Mouse (Mus musculus): ENCODE results near the gene Rspo4. TPM values are rescaled to one million over a fixed set of nuclear protein-coding genes. Genes with fewer than 3 reads are reported as not detected.

The Rspo4 gene
- not detected in 2 replicates for polyA plus RNA-seq (2012; rRNA removed)

DNA sequence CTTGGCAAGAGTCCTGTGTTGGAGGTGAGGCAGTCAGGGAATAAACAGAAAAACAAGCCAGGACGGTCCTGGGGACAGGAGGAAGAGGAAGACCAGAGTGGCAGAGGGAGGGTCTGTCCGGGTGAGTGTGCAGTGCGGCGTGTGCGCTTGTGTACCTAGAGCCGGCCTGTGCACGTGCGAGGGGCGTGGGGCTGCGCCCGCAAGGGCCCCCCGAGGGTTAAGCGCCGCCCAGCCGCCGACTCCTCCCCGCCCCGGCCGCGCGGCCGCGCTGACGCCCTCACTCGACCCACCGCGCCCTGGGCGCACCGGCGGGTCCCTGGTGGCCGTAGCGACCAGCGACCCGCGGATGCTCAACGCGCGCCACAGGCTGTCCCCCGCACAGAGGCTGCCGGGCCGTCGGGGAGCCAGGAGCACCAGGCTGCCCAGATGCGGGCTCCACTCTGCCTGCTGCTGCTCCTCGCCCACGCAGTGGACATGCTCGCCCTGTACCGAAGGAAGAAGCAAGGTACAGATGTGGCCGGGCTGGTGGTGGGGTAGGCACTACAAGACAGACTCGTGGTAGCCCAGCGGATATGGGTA, at the start of gene Rspo4:
Gene Rspo4, plus strand, starts transcription at position 280 of the 579 bp plus-strand sequence.
- 2% methylated on average over 50 of the region's 50 CpGs for WGBS
- DNase-seq (ENCODE audit: low read depth, low spot score): no peak

DNA sequence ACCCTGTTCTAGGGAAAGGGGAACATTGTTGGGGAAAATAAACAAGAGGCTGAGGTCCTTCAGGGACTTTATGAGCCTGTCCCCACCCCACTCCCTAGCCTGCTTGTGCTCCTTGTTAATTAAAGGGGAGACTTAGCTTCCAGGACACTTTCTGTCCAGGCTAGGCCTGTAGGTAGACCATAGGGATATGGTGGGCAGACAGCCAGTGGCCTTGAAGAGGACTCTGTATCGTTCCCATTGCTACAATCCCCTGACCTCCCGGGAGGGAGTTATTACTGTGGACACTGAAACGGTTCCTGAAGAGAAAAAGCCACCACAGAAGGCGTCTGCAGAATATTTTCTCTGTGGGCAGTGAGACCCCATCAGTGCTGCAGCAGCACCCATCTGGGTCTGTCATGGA, 27.1 kb upstream of the Rspo4 start:
- no peak for DNase-seq (ENCODE audit: low read depth, low spot score)
- WGBS: 47% methylated on average over 4 of the region's 4 CpGs

DNA sequence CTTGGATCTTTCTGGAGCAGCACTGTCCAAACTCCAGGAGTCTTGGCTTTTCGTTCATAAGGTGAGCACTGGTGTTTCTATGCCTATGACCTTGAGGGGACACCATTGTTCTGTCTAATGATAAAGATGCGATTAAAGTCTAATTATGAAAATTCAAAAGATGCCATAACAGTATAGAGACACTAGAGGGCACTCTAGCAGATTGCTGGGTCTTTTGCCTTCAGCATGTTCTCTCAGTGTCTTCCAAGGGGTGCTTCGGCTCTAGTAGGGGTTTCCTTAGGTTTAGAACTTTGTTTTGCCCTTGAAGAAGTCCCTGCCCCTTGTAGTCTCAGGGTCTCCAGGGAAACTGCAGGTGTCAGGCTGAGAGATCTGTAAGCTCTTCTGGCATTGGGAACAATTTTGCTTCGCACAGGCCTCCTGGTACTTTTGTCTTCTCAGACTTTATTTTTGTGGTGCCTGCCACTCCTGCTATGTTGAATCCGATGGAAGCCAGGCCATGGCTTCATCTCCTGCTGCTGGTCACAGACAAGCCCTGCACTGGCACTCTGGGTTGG, 19.6 kb downstream of the Rspo4 start:
- WGBS: 43% methylated on average over 5 of the region's 5 CpGs
- DNase-seq (ENCODE audit: low read depth, low spot score): no peak

DNA sequence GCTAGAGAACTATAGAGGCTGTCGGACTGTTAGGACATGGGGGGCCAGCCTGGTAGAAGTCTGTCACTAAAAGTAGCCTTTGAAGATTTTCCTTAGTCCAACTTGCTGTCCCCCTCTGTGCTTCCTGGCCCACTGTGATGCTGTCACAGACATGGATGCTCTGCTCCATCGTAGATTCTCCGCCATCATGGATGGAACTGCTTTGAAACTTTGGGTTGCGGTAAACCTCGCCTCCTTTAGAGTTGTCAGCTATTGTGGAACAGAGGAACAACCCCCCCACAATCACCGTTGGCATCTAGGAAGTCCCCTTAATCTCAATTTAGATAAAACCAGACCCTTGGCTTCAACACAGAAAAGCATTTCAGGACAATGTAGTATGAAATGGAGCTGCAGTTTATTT, 22.2 kb downstream of the Rspo4 start:
- 88% methylated on average over 6 of the region's 6 CpGs for WGBS
- DNase-seq (ENCODE audit: low read depth, low spot score): no peak

DNA sequence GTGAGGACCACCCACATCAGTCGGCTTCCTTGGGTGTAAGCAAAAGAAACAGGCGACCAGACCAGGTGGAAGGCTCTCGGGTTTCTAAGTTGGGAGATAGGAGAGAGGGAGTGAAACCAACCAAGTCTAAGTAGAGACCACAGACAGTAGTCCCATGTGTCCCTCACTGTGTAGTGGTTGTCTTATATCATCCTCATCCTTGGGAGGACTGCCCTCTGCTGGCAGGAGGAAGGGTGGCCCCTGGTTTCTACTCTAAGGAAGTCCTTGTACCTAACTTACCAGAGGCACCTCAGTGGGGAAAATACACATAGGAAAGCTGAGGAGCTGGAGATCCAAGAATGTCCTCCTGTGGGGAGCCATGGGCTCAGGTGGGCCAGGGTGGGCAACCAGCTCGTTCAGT, 23.8 kb downstream of the Rspo4 start:
- DNase-seq (ENCODE audit: low read depth, low spot score): no peak
- 36% methylated on average over 4 of the region's 4 CpGs for WGBS

DNA sequence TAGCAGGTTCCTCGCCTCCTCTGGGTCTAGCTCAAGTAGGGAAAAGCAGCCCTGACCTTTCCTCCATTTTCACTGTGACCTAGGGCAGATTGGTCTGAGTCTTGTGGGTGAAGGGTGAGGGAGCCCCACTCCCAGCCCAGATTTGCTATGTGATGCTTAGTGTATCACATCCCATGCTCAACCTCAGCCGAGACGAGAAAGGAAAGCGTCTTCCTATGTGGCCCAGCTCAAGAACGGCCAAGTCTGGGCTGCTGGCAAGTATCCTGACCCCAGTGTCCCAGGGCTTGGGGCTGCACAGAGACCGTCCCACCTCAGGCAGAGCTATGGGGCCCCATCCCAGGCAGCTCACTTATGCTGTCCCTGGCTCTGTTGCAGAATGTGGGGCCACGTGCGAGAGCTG, 25.5 kb downstream of the Rspo4 start:
- DNase-seq (ENCODE audit: low read depth, low spot score): no peak
- 78% methylated on average over 8 of the region's 8 CpGs for WGBS

DNA sequence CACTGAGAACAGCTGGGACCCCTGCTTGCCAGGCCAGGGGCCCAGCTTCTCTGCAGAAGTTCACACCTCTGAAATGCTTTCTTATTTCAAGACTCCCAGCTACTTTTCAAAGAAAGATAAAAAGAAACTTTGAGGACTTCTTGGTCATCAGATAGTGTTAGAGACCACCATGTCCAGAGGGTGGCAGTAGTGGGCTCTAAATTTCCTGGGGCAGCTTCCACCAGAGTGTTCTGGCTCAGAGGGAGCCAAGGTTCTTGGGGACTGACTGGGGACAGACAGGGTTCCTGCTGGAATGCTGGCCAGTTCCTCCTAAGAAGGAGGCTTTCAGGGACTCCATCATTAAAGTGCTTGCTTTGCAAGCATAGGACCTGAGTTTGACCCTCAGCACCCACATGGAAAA, 31.8 kb downstream of the Rspo4 start:
- DNase-seq (ENCODE audit: low read depth, low spot score): no peak

DNA sequence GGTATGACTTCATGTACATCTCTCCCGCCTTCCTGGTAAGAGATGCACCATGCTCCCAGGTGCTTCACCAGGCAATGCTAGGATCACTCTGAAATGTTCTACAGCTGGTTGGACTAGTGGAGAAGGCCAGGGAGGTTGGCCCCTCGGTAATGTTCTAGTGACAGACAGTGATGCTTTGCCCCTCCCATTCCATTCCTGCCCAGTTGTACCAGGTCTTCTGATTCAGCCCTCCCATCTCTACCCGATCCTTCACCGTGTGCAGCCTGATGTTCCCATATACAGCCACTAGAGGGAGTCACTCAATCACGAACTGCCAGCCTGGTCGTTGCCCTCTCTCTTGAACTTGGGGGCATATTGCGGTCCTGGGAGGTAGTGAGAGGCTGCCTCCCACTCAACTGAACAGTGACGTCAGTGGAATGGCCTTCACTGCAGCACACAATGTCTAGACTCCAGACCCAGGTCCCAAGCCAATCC, 33.3 kb downstream of the Rspo4 start:
- DNase-seq (ENCODE audit: low read depth, low spot score): no peak
- 13% methylated on average over 8 of the region's 8 CpGs for WGBS

DNA sequence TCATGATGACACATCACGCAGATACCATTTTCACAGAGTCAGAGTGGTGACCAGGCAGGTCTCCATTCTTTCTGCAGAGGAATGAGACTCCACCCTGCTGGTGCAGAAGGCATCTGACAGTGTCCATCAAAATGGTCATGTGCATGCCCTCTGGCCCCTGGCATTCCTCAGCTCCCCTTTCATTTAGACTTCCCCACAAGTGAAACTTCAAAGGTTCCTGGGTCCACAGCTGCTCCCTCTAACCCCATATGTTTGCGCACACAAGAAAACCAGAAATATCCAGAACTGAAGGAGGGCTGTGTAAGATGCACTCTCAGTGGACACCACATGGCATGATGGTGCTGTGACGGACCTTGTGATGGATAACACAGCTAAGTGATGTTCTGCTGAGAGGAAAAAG, 35.9 kb downstream of the Rspo4 start:
- 79% methylated on average over 3 of the region's 3 CpGs for WGBS
- no peak for DNase-seq (ENCODE audit: low read depth, low spot score)

DNA sequence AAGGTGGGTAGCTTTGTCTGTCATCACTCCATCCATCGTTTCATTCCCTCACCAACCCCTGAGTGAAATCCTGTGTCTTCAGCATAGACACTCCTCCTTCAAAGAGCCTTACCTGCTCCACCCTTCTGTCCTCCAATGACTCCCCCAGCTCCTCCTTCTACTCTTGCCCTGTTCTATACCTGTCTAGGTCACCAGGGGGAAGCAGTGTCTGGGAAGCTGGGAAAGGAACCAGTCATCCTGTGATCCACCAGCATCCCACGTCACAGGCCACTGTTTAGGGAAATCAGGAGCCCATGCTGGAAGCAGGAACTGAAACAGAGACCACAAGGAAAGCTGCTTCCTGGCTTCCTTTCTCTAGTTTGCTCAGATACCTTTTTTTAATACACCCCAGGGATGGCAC, 37.0 kb downstream of the Rspo4 start:
- DNase-seq (ENCODE audit: low read depth, low spot score): no peak
- 36% methylated on average over 2 of the region's 2 CpGs for WGBS

DNA sequence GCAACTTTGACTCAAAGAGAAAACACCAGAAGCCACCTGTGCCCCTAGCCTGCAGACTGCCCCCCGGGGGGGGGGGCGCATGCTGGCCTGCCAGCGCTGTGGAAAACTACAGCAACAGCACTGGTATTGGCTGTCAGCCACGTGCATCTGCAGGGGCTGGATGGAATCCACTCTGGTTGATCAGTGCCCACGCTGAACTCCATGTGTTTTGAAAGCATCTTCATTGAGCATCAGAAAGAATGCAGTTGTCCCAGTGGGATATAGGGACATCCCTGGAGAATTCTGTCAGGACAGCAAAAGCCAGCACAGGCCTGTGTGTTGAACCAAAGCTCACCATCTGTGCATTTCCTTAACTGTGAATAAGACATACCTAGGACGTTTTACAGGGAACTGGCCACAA, 48.3 kb downstream of the Rspo4 start:
- WGBS: 54% methylated on average over 6 of the region's 6 CpGs

DNA sequence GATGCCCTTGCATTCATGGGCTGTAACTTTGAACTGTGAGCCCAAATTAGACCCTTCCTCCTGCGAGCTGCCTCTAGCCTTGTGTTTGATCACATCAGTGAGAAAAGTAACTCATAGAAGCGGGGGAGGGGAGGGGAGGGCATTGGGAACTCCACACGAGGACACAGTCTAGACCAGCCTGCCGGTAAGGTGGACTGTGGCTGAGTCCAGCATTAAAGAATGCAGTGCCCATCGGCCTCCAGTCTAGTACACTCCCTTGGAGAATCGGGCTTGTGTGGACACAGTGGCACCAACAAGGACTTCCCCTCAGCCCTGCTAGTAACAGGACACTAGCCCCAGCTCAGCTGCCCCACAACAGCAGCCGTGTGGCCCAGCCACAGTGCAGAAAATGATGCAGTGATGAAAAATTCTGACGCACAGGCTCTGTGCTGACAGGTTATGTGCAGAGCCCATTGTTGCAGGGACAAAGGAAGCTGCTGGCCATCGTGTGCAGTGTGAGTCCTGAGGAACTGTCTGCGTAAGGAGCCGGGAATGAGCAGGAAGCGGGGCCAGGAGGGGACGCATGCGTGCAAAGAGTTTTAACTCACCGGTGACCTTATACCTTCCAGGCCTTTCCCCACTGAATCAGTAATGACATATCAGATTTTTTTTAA, 50.5 kb downstream of the Rspo4 start:
- DNase-seq (ENCODE audit: low read depth, low spot score): no peak
- 47% methylated on average over 15 of the region's 15 CpGs for WGBS

More for the DNA sequence above, 48.3 kb downstream of the Rspo4 start:
- DNase-seq (ENCODE audit: low read depth, low spot score): no peak

DNA sequence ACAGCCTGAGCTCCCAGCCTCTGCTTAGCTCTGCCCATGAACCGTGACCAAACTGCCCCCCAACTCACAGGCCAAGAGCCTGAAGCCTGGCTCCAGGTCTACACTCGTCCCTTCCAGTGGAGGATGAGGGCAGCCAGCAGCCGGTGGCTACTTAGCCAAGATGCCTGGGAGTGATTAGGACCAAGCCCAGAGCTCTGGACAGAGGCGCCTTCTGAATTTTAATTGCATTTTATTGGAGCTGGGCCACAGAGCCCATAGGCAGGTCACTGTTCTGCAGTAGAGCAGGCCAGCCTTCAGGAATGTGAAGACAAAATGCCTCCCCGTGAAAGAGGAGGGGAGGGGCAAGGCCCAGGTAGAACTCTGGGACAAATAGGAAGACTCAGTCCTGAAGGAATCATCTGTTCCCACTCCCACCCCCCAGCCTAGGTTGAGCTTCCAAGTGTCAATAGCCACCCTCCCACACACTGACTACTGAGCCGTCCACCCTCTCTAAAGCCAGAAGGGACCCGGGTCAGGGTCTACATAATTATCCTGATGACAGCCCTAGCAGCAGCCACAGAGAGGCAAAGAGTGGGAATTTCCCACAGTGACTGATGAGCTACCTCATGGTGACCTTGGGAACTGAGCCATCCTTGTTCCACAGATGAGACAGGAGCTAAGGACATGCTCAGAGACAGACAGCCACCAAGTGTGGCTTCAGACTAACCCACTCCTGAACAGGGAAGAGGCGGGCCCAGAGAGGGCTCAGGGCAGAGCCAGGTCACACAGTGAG, 51.7 kb downstream of the Rspo4 start:
- 49% methylated on average over 8 of the region's 8 CpGs for WGBS
- DNase-seq (ENCODE audit: low read depth, low spot score): no peak

DNA sequence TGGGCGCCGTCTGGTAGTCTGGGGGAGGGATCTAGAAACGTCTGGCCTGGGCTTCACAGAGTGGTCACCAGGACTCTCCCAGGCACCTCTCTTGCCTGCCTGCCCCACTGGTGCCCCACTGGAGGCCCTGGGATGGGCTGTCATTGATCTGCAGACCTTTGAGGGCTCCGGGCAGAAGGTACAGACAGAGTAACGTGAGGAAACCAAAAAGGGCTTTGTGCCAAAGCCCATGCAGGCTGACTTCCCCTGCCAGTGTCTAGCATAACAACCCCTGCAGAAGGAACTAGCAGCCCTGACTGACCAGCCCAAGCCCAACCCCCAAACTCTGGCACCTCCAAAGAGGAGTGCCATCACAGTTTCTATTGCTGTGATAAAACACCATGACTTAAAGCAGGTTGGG, 53.2 kb downstream of the Rspo4 start:
- no peak for DNase-seq (ENCODE audit: low read depth, low spot score)
- 70% methylated on average over 5 of the region's 5 CpGs for WGBS

DNA sequence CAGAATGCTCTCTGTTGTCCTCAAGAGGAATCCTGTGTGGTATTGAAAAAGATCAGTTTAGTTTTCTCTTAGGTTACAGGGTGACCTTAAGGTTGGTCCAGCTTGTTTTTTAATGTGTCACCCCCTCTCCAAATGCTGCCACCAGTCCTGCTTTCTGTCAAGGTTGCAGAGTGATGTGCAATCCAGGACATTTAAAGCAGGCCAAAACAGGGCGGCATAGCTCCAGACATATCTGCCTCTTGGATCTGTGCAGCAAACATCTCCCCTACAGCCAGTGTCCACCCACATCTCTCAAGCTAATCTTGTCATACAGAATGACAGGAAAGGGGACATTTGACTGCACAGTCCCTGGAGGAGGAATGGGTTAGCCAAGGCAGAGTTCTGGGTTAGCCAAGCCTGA, 55.4 kb downstream of the Rspo4 start:
- no peak for DNase-seq (ENCODE audit: low read depth, low spot score)
- WGBS: 66% methylated on average over 1 of the region's 1 CpGs

DNA sequence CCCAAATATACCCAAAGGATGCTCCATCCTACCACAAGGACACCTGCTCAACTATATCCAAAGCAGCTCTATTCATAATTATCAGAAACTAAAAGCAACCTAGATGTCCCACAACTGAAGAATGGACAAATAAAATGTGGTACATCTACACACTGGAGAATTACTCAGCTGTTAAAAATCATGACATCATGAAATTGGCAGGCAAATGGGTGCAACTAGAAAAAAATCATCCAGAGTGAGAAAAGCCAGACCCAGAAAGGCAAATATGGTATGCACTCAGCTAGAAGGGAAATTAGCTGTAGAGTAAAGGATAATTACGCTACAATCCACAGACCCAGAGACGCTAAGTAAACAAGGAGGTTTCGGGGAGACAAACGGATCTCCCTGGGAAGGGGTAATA, 58.1 kb downstream of the Rspo4 start:
- 19% methylated on average over 4 of the region's 4 CpGs for WGBS
- DNase-seq (ENCODE audit: low read depth, low spot score): no peak

DNA sequence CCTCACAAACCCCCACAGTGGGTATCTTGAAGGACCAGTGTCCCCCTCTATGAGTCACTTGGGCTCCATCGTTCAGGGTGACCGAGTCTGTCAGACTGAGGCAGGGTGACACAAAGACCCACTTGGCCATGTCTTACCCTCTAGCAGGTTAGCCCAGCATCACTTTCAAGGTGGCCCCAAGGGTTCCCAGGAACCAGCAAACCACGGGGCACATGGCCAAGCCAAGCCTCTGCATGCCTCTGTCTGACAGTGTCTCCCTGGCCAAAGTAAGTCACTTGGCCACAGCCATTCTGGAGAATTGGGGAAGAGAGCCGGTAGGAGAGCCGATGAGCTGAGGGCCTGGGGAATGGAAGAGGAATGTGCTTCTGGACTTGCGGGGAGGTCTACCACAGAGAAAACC, 60.5 kb downstream of the Rspo4 start:
- no peak for DNase-seq (ENCODE audit: low read depth, low spot score)
- 85% methylated on average over 6 of the region's 6 CpGs for WGBS

DNA sequence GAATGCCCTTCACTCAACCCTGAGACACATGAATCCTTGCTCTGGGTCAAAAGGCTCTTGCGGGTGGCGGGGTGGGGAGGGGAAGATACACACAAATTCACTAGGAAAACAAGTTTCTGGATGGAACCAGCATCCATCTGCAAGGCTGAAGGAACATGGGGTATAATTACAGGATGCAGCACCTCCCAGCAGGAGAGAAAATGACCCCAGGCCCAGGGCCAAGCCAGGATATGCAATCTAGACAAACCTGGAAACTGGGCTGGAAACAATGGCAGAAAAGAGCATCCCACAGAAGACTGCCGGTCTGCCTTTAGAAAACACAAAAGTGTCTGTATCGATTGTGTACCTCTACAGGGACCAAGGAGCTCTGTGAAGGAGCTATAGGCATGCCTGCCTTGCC, 61.2 kb downstream of the Rspo4 start:
- no peak for DNase-seq (ENCODE audit: low read depth, low spot score)
- 75% methylated on average over 4 of the region's 4 CpGs for WGBS

DNA sequence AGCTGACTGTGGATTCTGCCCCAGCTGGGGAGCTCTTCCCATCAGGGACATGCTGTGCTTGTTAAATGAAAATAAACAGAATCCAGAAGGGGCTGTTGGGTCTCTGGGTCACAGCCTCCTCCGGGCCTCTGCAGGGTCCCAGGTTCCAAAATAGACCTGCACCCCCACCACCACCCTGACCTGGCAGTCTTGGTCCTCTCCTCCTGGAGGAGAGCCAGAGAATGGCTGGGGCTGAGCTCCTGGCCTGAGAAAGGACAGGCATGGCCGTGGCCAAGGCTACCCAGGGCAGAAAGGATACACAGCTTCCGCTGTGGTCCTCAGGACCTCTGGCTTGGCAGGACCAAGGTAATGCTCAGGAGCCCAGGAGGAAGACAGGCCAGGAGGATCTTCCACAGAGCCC, 61.9 kb downstream of the Rspo4 start:
- no peak for DNase-seq (ENCODE audit: low read depth, low spot score)
- 45% methylated on average over 3 of the region's 3 CpGs for WGBS

DNA sequence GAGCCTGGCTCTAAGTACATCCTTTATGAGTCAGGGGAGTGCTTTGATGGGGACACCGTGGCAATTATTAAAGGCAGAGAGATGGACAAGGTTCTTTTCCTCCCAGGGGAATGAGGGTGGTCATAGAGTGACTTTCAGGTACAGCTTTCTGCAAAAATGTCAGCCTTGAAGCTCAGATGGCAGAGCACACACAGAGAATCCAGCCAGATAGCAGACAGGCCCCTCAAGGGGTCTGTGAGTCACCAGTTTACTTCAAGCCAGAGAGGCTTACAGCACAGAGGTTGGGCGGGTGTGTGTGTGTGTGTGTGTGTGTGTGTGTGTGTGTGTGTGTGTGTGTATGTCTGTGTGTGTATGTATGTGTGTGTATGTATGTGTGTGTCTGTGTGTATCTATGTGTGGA, 64.3 kb downstream of the Rspo4 start:
- 56% methylated on average over 2 of the region's 2 CpGs for WGBS
- DNase-seq (ENCODE audit: low read depth, low spot score): no peak

DNA sequence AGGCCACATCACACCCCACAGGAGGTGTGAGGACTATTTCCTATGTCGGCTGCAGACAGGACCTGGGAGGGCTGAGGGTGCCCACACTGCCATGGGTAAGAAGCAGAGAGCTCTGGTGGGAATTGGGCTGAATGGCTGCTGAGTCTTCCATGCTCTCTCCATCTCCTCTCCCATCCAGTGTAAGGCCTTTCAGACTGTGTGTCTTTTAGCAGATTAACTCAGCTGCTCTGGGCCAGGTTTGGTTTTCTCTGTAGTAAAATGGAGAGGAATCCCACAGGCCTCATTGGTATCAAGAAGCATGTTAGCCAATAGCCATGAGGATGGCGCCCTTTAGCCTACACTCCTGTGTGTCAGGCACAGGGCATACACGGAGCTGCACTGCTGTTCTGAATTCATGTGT, 66.7 kb downstream of the Rspo4 start:
- 75% methylated on average over 3 of the region's 3 CpGs for WGBS
- no peak for DNase-seq (ENCODE audit: low read depth, low spot score)

Measured in large intestine, adult 2 months (tissue).